Mouse (Mus musculus): ENCODE measurements at regions not wholly inside any gene's neighbourhood (a gene's known extent, or its start where the extent isn't known, plus 50 kb on each side); places are given as distances from the start of the nearest gene placed in this dataset.
A peak's percentile ranks its signal among the peaks of the same experiment; 100 is the strongest.

DNA sequence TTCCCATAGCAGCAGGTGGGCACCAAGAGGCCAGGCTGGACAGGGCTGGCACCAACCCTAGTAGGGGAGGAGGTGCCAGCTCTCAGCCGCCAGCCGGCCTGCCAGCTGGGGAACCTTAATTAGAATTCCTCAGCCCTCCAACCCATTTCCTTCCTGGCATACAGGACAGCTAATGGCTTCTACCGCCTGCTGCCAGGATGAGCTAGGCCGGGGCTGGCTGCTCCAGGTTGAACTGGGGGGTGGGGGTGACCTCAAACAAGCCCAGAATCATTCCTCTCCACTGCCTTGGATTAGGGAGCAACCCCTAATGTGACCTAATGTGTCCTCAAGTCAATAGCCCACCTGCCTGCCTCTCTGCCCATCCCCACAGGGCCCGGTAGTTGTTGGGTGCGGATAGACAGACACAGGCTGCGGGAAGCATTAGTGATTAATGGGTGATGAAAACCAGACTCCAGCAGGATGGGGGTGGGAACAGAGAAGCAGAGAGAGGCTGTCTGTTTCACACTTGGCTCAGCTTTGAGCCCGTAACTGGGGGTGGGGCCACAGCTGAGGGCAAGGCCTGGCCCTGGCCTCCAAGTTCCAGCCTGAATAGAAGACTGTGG is 105.9 kb downstream of the Zfp36l2 start:
- Histone ChIP-seq H3K4me2 (ENCODE audit: low read depth) (no peak overlapping the region), H3K36me3 (ENCODE audit: control insufficient read depth, insufficient read depth) (no peaks in the 10 kb centered on the region), H3K4me3 (no peak overlapping the region), H3K79me2 (ENCODE audit: control insufficient read depth, insufficient read depth) (no peaks in the 10 kb centered on the region), H3ac (ENCODE audit: control insufficient read depth, insufficient read length) (no peak overlapping the region), H3K27me3 (ENCODE audit: control insufficient read depth, insufficient read depth, insufficient read length) (no peaks in the 10 kb centered on the region)
- TF ChIP-seq POLR2A (IDR thresholded peaks at IDR 0.05; ENCODE audit: insufficient read length, low read depth) (no peak), MYOD1 (IDR thresholded peaks at IDR 0.05; ENCODE audit: control insufficient read depth in 1 of 3, insufficient read length in 2 of 3, low read depth in 2 of 3) (peak in 1 of 3 experiments; percentile 36), REST (IDR thresholded peaks at IDR 0.05; ENCODE audit: insufficient read depth, insufficient read length) (no peak)

DNA sequence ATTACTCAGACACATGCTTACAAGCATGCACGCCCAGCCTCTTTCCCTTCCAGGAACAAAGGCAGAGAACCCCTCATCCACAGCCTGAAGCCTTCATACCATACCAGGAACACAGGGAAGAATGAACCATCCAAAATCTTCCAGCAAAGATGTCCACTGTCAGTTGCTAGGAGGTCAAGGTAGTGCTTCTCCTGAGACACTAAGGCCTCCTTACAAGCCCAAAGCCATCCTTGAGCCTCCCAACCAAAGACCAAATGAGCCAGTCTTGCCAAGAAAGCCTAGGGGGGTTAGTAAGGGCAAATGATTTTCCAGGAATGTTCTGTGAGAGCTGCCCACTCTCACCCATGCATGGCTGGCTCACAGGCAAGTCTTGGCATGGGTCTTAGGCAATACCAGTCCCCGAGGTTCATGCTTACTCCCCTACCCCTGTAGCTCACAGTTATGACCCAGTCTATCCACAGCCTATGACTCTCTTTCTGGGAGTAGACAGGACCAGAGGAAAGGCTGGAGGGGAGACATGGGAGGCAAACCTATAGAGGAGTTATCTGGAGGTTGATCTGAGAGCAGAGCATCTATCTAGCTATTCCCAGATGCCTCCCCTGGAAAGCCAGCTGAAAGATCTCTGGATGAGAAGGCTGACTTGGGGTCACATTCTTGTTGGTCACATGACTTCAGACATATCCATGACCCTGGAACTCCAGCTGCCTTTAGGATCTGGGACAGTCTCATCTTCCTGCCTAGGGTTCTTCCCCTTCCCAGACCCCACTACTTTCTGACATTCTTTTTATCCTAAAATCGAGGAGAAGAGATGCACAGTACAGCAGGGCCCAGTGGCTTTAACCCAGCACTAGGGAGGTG is 112.4 kb downstream of the Zfp36l2 start:
- H3ac ChIP-seq (ENCODE audit: control insufficient read depth, insufficient read length) = no peak overlapping the region
- peak overlapping the region; percentile 40 for H3K4me2 ChIP-seq (ENCODE audit: low read depth)
- no peaks in the 10 kb centered on the region for H3K79me2 ChIP-seq (ENCODE audit: control insufficient read depth, insufficient read depth)
- no peaks in the 10 kb centered on the region for H3K36me3 ChIP-seq (ENCODE audit: control insufficient read depth, insufficient read depth)
- TF ChIP-seq REST (IDR thresholded peaks at IDR 0.05; ENCODE audit: insufficient read depth, insufficient read length) (no peak), CEBPB (IDR thresholded peaks at IDR 0.05; ENCODE audit: insufficient read depth, poor library complexity, severe bottlenecking) (0 out of 2 replicates have a peak, but pooled peaks have one; percentile 10), USF1 (IDR thresholded peaks at IDR 0.05; ENCODE audit: low read depth) (peak; percentile 38)
- H3K4me3 ChIP-seq = no peak overlapping the region
- H3K27me3 ChIP-seq (ENCODE audit: control insufficient read depth, insufficient read depth, insufficient read length) = no peaks in the 10 kb centered on the region

DNA sequence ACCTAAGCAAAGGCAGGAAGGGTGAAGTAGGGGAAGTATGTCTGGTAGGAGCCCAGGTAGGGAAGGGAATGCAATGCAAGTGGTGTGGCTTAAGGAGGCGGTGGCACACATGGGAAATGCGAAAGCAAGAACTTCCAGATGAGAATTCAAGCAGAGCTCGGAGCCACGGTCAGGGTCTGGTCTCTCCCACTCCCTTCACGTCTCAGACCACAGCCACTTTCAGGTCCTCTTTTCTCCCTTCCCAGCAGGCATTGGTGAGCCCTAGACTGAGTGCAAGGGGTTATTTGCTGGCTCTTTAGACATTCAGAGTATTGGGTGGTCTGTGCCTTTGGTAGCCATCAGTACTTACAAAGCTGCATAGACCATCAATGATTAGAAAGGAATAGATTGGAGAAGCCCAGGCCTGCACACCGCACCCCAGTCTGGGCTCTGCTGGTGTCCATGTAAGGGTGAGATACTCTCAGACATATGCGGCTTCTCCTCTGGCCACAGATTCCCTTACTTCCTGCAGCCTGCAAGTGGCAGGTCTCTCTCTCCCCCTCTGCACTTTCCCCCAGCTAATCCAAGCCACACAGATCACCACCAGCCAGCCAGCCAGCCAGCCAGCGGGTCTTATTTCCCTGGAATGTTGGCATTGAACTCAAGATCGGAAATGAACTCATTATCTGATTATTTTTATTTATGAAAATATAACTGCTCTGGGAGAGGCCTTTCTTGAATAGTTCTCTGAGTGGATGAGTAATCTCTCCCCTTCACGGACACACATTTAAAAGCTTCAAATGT is 113.6 kb downstream of the Zfp36l2 start:
- no peak overlapping the region for H3K4me3 ChIP-seq
- H3K4me2 ChIP-seq (ENCODE audit: low read depth) = peak overlapping the region; percentile 65
- H3K27me3 ChIP-seq (ENCODE audit: control insufficient read depth, insufficient read depth, insufficient read length) = no peaks in the 10 kb centered on the region
- no peaks in the 10 kb centered on the region for H3K36me3 ChIP-seq (ENCODE audit: control insufficient read depth, insufficient read depth)
- H3ac ChIP-seq (ENCODE audit: control insufficient read depth, insufficient read length) = no peak overlapping the region
- TF ChIP-seq CEBPB (IDR thresholded peaks at IDR 0.05; ENCODE audit: insufficient read depth, poor library complexity, severe bottlenecking) = no peak
- no peak for TF ChIP-seq TCF3 (IDR thresholded peaks at IDR 0.05; ENCODE audit: insufficient read length, low read depth)
- no peak for TF ChIP-seq TCF12 (IDR thresholded peaks at IDR 0.05; ENCODE audit: insufficient read depth, poor library complexity, severe bottlenecking)
- no peak for TF ChIP-seq E2F4 (IDR thresholded peaks at IDR 0.05; ENCODE audit: insufficient read depth)
- TF ChIP-seq REST (IDR thresholded peaks at IDR 0.05; ENCODE audit: insufficient read depth, insufficient read length) = no peak
- peak in 1 of 3 experiments; percentile 27 for TF ChIP-seq MYOD1 (IDR thresholded peaks at IDR 0.05; ENCODE audit: control insufficient read depth in 1 of 3, insufficient read length in 2 of 3, low read depth in 2 of 3)
- TF ChIP-seq MAX (IDR thresholded peaks at IDR 0.05; ENCODE audit: low read depth) = no peak
- no peaks in the 10 kb centered on the region for H3K79me2 ChIP-seq (ENCODE audit: control insufficient read depth, insufficient read depth)

GRCm38 (mm10) chr17:84072426-84073030 is 115.2 kb downstream of the Zfp36l2 start:
- Histone ChIP-seq H3K79me2 (ENCODE audit: control insufficient read depth, insufficient read depth) (no peaks in the 10 kb centered on the region), H3ac (ENCODE audit: control insufficient read depth, insufficient read length) (no peak overlapping the region), H3K27me3 (ENCODE audit: control insufficient read depth, insufficient read depth, insufficient read length) (no peaks in the 10 kb centered on the region), H3K36me3 (ENCODE audit: control insufficient read depth, insufficient read depth) (no peaks in the 10 kb centered on the region), H3K4me3 (no peak overlapping the region), H3K4me2 (ENCODE audit: low read depth) (no peak overlapping the region)
- no peak for TF ChIP-seq POLR2AphosphoS2 (IDR thresholded peaks at IDR 0.05; ENCODE audit: insufficient read length, low read depth)
- TF ChIP-seq MYOD1 (IDR thresholded peaks at IDR 0.05; ENCODE audit: control insufficient read depth in 1 of 3, insufficient read length in 2 of 3, low read depth in 2 of 3) = no peak
- no peak for TF ChIP-seq MYOG (IDR thresholded peaks at IDR 0.05; ENCODE audit: control insufficient read depth in 1 of 3, insufficient read depth in 1 of 3, insufficient read length in 2 of 3, low read depth in 2 of 3)
- no peak for TF ChIP-seq TCF12 (IDR thresholded peaks at IDR 0.05; ENCODE audit: insufficient read depth, poor library complexity, severe bottlenecking)
- TF ChIP-seq TCF3 (IDR thresholded peaks at IDR 0.05; ENCODE audit: insufficient read length, low read depth) = no peak
- TF ChIP-seq POLR2A (IDR thresholded peaks at IDR 0.05; ENCODE audit: insufficient read length, low read depth) = no peak
- TF ChIP-seq MAX (IDR thresholded peaks at IDR 0.05; ENCODE audit: low read depth) = no peak
- TF ChIP-seq E2F4 (IDR thresholded peaks at IDR 0.05; ENCODE audit: insufficient read depth) = no peak
- no peak for TF ChIP-seq REST (IDR thresholded peaks at IDR 0.05; ENCODE audit: insufficient read depth, insufficient read length)
- no peak for TF ChIP-seq CEBPB (IDR thresholded peaks at IDR 0.05; ENCODE audit: insufficient read depth, poor library complexity, severe bottlenecking)

- H3ac ChIP-seq (ENCODE audit: control insufficient read depth, insufficient read length) = no peak overlapping the region
- no peaks in the 10 kb centered on the region for H3K36me3 ChIP-seq (ENCODE audit: control insufficient read depth, insufficient read depth)
- TF ChIP-seq POLR2A (IDR thresholded peaks at IDR 0.05; ENCODE audit: insufficient read length, low read depth) (no peak), MAX (IDR thresholded peaks at IDR 0.05; ENCODE audit: low read depth) (no peak), TCF3 (IDR thresholded peaks at IDR 0.05; ENCODE audit: insufficient read length, low read depth) (no peak), MYOG (IDR thresholded peaks at IDR 0.05; ENCODE audit: control insufficient read depth in 1 of 3, insufficient read depth in 1 of 3, insufficient read length in 2 of 3, low read depth in 2 of 3) (no peak), USF1 (IDR thresholded peaks at IDR 0.05; ENCODE audit: low read depth) (no peak), E2F4 (IDR thresholded peaks at IDR 0.05; ENCODE audit: insufficient read depth) (no peak), REST (IDR thresholded peaks at IDR 0.05; ENCODE audit: insufficient read depth, insufficient read length) (no peak), CEBPB (IDR thresholded peaks at IDR 0.05; ENCODE audit: insufficient read depth, poor library complexity, severe bottlenecking) (no peak), TCF12 (IDR thresholded peaks at IDR 0.05; ENCODE audit: insufficient read depth, poor library complexity, severe bottlenecking) (no peak), SRF (IDR thresholded peaks at IDR 0.05; ENCODE audit: control insufficient read depth, insufficient read length, low read depth) (no peak), POLR2AphosphoS2 (IDR thresholded peaks at IDR 0.05; ENCODE audit: insufficient read length, low read depth) (no peak), MYOD1 (IDR thresholded peaks at IDR 0.05; ENCODE audit: control insufficient read depth in 1 of 3, insufficient read length in 2 of 3, low read depth in 2 of 3) (no peak)
- H3K79me2 ChIP-seq (ENCODE audit: control insufficient read depth, insufficient read depth) = no peaks in the 10 kb centered on the region
- H3K4me2 ChIP-seq (ENCODE audit: low read depth) = no peak overlapping the region
- H3K4me3 ChIP-seq = no peak overlapping the region
- no peaks in the 10 kb centered on the region for H3K27me3 ChIP-seq (ENCODE audit: control insufficient read depth, insufficient read depth, insufficient read length)
Measured at GRCm38 (mm10) chr17:84071855-84072254, 115.9 kb downstream of the Zfp36l2 start.
